Mouse (Mus musculus): Measurements from ENCODE around the gene Mtor.

The Mtor gene

DNA sequence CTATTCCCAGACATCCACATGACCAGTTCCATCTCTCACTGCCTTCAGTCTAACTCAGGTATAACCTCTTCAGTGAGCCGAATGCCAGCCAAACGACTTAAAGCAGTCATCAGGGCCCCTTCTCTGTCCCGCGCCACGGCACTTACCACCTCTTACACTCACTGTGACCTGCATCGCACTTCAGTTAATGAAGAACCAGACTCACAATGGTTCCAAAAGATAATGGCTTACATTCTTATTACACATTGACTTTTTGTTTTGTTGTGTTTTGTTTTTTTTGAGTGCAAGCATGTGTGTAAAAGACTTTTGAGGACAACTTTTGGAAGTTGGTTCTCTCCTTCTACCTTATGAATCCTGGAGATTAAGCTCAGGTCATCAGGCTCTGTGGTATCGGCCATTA is 5.8 kb upstream of the Mtor start:
- DNase-seq (ENCODE audit: low read depth, low spot score): no peak

DNA sequence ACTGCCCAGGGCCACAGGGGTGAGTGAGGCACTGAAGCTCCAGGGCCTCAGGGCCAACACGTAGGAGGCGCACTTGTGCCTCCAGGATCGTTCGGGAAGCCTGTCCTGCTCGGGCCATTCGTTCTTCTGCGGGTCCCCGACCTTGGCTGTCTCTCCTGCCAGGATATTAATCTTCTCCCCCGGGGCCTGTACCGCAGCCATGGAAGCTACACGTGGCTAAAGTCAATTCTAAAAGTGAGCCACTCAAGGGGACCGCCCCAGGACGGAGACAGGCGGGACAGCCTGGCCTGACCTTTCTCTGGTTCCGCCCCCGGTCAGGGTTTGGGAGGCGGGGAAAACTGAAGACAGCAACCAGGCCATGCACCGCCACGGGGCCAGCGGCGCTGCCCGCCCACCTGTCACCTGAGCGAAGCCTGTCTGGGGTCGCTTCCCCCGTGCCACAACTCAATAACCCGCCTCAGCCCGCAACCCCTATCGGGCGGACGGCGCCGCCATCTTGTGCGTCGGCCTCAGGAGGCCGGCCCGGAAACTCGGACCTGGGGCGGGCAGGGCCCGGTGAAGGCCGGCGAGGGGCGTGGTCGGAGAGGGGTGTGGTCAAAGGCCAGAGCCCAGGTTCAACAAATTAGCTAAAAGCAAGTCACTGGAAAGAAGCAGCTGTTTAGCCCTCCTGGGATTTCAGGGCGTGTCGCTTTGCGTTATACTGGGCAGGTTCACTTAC is 4.0 kb upstream of the Mtor start, which contains the start of gene Ubiad1:
Ubiad1 (minus strand) TSS at position 522 of the 718 bp plus-strand sequence.
- peak; percentile 86 for DNase-seq (ENCODE audit: low read depth, low spot score)

DNA sequence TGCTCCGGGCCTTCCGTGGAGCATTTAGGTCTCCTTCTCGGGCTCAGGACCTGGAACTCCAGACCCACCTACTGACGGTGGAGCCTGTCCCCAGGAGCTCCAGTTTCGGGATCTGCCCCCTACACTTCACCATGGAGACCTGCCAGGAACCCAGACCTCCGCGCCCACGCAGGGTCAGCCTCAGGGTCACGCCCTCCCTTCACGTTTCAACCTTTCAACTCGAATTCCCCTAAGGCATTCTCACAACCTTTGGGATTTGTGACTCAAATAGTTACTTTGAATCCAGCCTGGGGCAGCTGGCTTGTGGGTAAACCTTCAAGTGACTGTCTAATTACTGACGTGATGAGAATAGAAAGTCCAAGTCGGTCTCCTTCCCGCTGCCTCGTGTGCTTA is 438 bp downstream of the Mtor start:
- no peak for DNase-seq (ENCODE audit: low read depth, low spot score)

DNA sequence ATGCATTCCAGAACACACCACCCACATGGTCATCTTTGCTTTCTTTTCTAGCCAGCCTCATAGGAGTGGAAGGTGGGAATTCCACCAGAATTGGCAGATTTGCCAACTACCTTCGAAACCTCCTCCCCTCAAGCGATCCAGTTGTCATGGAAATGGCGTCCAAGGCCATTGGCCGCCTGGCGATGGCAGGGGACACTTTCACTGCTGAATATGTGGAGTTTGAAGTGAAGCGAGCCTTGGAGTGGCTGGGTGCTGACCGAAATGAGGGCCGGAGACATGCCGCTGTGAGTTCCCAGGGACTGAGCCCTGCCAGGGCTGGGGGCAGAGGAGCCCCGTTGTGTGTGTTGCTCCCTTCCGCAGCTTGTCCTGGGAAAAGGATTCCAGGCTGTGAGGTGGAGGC is 5.3 kb downstream of the Mtor start:
- no peak for DNase-seq (ENCODE audit: low read depth, low spot score)

DNA sequence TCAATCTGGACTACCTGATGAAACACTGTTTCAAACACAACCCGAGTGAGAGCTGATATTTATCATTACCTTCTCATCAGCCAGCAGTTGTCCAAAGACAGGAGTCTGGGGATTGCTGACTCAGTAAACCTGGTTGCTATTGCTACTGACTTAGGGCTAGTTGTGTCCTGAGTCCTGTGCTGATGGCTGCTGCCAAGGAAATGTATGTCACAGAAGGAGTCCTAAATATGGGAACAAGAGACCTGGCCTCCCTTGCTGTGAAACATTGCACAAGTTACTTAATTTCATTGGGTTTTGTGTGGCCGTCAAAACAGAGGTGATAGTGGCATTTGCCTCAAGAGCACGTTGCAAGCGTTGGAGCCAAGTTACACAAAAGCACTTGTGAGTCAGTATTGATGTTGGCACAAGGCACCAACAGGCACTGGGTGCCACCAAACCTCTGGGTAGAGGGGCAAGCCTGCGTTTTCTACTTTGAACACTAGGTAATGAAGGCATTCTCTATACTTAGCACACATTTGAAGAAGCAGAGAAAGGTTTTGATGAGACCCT is 7.1 kb downstream of the Mtor start:
- DNase-seq (ENCODE audit: low read depth, low spot score): no peak

DNA sequence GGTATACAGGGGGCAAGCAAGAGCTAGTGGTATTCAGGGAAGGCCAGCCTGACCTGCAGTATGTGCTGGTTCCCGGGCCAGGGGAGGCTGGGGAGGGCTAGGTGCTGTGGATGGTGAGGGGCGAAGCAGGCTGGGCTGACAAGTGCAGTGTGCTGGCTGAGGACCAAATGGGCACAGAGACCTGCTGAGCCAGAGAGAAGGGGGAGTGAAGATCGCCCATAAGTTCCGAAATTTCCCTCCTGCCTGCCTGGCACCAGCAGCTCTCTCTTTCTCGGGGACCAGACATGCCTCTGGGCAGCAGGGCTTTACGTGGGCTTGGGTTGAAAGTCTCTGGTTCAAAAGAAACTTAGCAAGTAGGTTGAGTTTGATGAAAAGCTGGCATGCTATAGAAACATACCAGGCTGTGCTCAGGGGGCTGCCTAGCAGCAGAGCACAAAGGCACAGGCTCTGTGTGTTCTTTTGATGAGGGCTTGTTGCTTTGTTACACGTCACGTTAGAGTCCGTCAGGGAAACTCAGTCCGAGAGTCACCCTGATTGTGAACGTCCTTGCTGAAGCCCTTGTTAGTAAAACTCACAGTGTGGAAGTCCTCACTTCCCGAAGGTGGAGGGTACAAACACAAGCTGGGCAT is 12.4 kb downstream of the Mtor start:
- DNase-seq (ENCODE audit: low read depth, low spot score): no peak

DNA sequence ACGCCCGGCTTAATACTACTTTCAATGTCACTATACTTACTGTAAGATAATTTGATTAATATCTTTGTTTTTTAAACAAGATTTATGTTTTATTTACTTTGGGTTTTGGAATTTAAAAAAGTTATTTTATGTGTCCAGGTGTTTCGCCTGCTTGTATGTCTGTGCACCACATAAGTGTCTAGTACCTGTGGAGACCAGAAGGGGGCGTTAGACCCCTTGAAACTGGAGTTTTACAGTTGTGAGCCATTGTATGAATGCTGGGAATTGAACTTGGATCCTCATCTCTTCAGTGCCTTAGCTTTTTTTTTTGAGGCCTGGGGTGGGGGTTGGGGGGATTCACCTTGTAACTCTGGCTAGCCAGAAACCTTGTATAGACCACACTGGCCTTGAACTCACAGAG is 13.4 kb downstream of the Mtor start:
- DNase-seq (ENCODE audit: low read depth, low spot score): no peak

DNA sequence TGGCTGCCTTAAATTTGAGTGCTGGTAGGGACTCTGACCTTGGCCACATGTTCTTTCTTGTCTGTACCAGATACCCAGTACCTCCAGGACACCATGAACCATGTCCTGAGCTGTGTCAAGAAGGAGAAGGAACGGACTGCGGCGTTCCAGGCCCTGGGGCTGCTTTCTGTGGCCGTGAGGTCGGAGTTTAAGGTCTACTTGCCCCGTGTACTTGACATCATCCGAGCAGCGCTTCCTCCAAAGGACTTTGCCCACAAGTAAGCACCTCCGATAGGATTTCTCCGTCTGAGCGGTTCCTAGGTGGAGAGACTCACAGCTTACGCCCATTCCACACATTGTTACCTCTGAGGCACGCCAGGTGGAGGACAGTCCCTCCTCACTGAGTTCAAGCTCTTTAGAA is 14.3 kb downstream of the Mtor start:
- no peak for DNase-seq (ENCODE audit: low read depth, low spot score)

DNA sequence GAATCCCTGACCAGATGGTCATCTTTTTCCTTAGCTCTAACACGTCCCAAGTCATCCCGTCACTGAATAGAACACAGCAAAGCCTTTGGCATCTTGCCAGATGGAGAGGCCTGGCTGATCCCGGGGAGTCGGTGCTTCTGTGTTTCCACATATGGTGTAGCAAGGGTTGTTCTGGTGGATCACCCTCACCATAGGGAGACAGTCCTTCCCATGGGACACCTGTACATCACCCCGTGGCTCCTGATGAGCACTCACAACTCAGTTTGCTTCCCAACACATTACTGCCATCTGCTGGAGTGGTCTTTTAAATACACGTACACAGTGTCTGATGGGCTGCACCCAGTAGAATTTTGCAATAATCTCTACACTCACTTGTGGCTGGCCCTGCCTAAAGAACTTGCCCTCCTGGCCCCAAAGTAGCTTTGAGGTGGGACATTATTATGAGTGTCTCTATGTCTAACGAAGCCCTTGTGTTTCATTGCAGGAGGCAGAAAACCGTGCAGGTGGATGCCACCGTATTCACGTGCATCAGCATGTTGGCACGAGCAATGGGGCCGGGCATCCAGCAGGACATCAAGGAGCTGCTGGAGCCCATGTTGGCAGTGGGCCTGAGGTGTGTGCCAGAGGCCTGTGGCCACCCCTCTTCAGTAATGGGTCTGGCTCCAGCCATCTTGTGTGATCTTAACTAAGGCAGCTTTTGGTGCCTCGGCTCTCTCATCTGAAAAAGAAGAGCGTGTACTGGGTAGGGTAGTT is 15.0 kb downstream of the Mtor start:
- peak; percentile 75 for DNase-seq (ENCODE audit: low read depth, low spot score)

DNA sequence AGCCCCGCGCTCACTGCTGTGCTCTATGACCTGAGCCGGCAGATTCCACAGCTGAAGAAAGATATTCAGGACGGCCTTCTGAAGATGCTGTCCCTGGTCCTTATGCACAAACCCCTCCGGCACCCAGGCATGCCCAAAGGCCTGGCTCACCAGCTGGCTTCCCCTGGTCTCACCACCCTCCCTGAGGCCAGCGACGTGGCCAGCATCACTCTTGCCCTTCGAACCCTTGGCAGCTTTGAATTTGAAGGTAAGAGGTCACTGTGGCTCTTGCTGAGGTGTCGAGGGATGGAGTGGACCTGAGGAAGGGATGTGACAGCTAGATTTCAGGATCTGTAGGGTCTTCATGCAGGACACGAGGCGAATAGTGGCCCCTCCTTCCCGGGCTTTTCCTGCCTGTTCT is 15.9 kb downstream of the Mtor start:
- no peak for DNase-seq (ENCODE audit: low read depth, low spot score)

DNA sequence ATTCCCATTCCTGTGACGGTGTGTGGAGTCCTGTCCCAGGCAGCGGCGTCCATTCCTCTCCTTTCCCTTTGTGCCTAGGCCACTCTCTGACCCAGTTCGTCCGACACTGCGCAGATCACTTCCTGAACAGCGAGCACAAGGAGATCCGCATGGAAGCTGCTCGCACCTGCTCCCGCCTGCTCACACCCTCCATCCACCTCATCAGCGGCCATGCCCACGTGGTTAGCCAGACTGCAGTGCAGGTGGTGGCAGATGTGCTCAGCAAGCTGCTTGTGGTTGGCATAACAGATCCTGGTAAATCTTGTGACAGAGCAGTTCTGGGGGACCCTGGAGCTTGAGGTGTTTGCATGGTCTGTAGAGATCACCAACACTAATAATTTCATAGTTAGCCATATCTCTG is 16.5 kb downstream of the Mtor start:
- DNase-seq (ENCODE audit: low read depth, low spot score): peak; percentile 59

DNA sequence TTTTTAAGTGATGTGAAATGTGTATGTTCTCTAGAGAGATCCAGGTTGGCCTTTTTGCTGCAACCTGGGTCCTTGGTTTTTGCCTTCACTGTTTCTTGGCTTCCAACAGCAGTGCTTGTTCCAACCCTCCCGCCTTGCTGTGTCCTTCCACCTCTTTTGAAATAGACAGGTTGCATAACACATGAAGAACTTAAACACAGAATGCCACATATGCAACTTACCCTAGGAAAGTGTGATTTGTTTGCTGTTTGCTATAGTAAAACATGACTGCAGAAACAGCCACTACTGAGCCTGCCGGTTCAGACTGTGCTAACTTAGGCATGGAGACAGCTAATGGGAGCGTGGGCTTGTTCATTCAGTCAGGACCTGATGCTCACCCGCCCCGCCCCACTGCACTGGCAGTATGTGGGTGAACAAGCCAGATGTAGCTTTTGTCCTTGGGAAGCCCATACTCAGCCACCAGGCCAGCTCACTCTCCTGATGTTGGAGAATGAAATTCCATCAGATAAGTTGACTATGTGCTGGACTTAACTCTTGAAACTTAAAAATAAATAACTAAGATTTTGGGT is 18.2 kb downstream of the Mtor start:
- DNase-seq (ENCODE audit: low read depth, low spot score): peak; percentile 78

DNA sequence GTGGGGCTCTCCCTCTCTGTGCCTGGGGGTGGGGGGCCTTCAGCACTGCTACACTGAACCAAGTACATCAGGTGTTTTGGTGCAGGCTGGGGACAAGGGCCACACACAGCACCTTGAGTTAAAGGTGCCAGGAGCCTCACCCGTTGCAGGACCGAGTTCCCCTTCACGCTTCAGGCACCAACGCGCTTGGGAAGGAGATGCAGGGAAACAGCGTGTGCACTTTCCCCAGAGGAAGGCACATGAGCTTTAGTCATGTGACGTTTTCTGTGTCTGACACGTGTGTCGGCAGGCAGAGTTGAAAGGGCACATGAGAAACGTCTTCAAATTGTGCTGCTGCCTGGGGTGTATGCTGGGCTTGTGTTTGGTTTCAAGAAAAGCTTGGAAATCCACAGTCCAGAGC is 20.0 kb downstream of the Mtor start:
- DNase-seq (ENCODE audit: low read depth, low spot score): no peak

DNA sequence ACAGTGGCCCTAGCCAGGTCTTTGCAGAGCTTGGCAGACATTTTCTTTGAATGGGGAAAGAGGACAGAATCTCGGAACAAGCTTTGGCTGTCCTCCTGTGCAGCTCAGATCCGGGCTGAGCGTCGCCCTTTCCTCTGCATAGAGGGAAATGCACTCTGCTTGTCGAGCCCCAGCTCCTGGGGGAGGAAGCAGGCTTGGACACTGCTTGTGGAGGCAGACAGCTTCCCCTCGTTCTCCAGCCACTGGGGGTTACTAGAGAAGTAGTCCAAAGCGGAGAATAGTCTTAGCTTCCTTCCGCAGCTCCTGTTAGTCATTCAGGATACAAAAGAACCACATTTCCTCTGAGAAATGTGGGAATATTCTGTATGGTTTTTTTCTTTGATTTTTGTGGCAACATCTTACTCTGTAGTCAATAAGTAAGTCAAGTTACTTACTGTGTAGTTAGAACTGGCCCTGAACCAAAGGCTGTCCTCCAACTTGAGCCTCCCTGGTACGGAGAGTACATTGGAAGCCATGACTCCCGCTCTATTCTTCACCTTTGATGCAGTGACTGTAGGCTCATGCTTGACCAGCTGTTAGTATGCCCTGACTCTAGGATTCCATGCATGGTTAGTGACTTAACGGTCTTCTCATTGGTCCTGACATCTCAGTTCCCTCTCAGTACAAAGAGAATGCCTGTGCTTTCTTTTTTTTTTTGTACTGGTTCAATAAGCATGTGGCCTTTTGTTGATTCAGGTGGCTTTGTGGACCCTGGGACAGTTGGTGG is 21.3 kb downstream of the Mtor start:
- no peak for DNase-seq (ENCODE audit: low read depth, low spot score)

DNA sequence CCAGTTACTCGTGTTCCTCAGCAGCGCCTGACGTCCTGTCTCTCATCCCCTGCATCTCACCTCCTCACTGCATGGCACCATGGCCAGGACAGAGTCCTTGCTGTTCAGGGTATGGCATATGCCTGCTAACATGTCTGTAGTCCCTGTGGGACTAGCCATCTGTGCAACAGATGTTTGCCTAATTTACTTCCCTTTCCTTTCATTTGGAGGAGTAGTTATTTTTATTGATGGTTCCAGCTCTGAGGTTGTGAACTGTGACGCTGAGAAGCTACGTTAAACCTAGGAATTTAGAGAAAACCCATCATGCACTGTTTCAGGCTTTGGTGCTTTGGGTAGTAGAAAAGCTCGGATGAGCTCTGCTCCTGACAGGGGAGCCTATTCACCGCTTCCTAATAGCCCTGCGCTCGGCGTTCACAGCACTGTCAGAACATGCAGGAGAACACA is 23.0 kb downstream of the Mtor start:
- DNase-seq (ENCODE audit: low read depth, low spot score): no peak

DNA sequence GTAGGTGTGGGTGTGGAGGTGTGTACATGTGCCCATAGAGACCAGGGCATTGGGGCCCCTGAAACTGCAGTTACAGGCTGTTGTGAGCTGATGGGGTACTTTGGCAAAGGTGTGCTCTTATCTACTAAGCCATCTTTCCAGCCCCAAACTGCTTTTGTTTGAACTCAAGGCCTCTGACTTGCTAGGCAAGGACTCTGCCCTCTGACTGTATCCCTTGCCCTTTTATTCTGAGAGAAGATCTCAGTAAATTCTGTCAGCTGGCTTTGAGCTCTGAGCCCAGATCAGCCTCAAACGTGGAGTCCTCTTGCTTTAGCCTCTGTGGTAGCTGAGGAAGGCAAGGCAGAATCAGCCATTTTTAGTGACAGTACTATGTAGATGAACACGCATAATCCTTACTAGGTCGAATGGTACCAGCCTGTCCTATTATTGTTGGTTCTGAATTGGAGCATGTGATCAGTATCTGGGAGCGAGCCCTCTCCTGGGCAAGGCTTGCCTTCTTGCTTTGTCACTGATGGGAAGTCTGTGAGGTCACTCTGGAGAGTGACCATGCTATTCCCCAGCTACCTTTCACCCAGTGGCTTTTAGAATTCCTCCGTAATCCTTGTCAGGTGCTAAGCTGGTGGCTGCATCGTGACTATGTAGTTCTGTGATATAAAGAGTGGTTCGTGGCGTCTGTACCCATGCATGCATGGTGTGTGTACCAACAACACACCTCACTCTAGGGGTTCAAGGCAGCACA is 24.2 kb downstream of the Mtor start:
- no peak for DNase-seq (ENCODE audit: low read depth, low spot score)

DNA sequence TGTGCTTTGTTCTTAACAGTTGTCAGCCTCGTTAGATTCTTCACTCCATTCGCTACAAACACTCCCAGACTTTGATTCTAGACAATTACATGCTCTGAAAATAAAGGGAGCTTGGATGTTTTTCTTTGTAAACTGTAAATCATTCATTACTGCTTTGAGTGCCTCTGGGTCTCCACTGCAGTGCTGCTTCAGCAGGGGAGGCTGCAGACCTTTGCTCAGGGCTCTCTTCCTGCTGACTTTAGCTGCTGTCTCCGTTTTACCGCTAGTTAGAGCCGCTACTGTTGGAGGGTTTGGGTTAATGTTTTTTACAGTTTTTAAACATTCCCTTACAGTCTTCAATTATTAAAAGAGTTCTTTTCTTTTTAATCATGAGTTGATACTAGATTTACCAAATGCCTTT is 25.1 kb downstream of the Mtor start:
- DNase-seq (ENCODE audit: low read depth, low spot score): no peak

DNA sequence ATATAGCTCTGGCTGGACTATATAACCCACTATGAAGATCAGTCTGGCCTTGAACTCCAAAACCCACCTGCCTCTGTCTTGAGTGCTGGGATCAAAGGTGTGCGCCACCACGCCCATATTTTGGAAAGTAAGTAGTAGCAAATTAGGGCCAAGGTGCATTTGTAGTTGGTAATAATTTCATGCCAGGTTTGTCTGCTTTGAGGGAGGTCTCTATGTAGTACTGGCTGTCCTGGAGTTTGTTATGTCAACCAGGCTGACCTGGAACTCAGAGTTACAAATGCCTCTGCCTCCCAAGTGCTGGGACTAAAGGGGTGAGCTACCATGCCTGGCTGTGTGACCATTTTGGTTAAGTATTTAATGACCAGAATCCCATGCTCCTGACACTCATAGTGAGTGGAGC is 31.8 kb downstream of the Mtor start:
- no peak for DNase-seq (ENCODE audit: low read depth, low spot score)

DNA sequence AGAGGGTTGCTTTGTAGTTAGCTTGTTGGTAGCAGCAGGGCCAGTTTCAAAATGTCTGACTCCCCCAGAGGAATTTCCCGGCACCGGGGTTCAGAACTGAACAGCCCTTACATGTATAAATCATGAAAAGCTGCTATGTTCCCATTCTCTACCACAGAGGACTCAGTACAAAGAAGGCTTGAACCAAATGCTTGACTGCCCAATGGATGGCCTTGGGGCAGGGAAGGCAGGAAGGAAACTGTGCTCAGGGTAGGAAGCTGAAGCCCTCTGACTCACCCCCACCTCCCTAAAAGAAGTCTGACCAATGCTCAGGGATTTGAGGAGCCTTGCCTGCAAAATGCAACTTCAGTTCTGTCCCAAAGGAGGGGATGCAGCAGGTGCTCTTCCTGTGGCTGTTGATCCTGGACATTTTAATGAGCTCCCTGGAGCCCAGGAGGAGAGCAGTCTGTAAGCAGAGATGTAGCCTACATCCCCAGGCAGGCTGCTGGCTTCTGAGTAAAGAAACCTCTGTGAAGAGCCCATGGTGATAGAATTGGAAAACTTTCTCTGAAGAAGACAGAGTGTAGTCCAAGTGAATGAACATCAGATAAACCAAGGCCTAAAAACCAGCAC is 33.3 kb downstream of the Mtor start:
- DNase-seq (ENCODE audit: low read depth, low spot score): no peak

DNA sequence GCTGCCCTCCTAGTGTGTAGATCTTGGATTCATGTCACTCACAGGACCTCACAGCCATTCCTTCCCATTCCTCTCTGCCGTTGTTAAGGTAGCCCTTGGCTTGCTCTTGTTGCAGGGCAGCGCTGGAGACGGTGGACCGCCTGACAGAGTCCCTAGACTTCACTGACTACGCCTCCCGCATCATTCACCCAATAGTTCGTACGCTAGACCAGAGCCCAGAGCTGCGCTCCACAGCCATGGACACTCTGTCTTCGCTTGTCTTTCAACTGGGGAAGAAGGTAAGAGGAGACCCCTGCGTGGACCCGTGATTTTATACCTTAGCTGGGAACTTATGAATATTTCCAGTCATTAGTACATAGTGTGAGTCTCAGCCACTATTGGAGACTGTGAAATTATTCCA is 36.1 kb downstream of the Mtor start:
- no peak for DNase-seq (ENCODE audit: low read depth, low spot score)

Measured in brain, adult 2 months (tissue).